Mouse (Mus musculus): Measurements from ENCODE around the gene Vmn1r1. TPM values are rescaled to one million over a fixed set of nuclear protein-coding genes. Genes with fewer than 3 reads are reported as not detected.

Vmn1r1 gene
- polyA plus RNA-seq, 1 experiment from 2014 or later: not detected

GRCm38 (mm10) chr1:182157734-182158133, 6.6 kb downstream of the Vmn1r1 start:
- Histone ChIP-seq H3K36me3 (replicated peaks) (no peaks in the 10 kb centered on the region), H3K27me3 (replicated peaks) (no peaks in the 10 kb centered on the region), H3K4me3 (no peak overlapping the region), H3K4me1 (no peaks in the 10 kb centered on the region), H3K9ac (no peak overlapping the region), H3K27ac (no peak overlapping the region), H3K4me2 (no peak overlapping the region), H3K9me3 (no peaks in the 10 kb centered on the region)
- no peak for ATAC-seq (replicated peaks)
- WGBS: 58% methylated on average over 4 of the region's 4 CpGs

- WGBS: 84% methylated on average over 2 of the region's 2 CpGs
- H3K36me3 ChIP-seq (replicated peaks): no peaks in the 10 kb centered on the region
- H3K4me2 ChIP-seq: no peak overlapping the region
- H3K9ac ChIP-seq: no peak overlapping the region
- no peak overlapping the region for H3K4me3 ChIP-seq
- no peak overlapping the region for H3K27ac ChIP-seq
- H3K27me3 ChIP-seq (replicated peaks): no peaks in the 10 kb centered on the region
- H3K4me1 ChIP-seq: no peaks in the 10 kb centered on the region
- no peak for ATAC-seq (replicated peaks)
- H3K9me3 ChIP-seq: no peaks in the 10 kb centered on the region
Observed at GRCm38 (mm10) chr1:182149966-182150365, 14.3 kb downstream of the Vmn1r1 start.

- 73% methylated on average over 7 of the region's 7 CpGs for WGBS
- Histone ChIP-seq H3K27me3 (replicated peaks) (no peaks in the 10 kb centered on the region), H3K9ac (no peak overlapping the region), H3K4me2 (no peak overlapping the region), H3K4me1 (no peaks in the 10 kb centered on the region), H3K9me3 (no peaks in the 10 kb centered on the region), H3K27ac (no peak overlapping the region), H3K36me3 (replicated peaks) (no peaks in the 10 kb centered on the region), H3K4me3 (no peak overlapping the region)
- no peak for ATAC-seq (replicated peaks)
Observed at GRCm38 (mm10) chr1:182148864-182149514, 15.3 kb downstream of the Vmn1r1 start.

DNA sequence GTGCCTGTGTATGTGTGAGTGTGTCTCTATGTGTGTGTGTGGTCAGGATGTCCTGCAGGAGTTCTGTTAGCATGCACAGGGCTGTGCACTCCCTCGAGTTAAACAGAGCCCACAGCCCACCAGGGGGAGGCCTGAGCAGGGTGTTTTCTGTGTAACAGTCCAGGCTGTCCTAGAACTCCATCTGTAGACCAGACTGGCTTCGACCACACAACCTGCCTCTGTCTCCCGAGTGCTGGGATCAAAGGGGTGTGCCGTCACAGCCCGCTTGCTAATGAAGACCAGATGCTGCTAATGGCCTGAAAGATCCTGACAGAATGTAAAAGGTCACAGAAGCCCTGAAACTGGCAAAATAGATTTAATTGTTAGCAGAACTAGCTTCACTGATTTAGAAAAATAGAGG, 18.7 kb downstream of the Vmn1r1 start:
- no peaks in the 10 kb centered on the region for H3K27me3 ChIP-seq (replicated peaks)
- H3K4me3 ChIP-seq: no peak overlapping the region
- ATAC-seq (replicated peaks): no peak
- WGBS: 59% methylated on average over 5 of the region's 5 CpGs
- no peaks in the 10 kb centered on the region for H3K4me1 ChIP-seq
- no peaks in the 10 kb centered on the region for H3K9me3 ChIP-seq
- H3K9ac ChIP-seq: no peak overlapping the region
- no peak overlapping the region for H3K4me2 ChIP-seq
- H3K27ac ChIP-seq: no peak overlapping the region
- H3K36me3 ChIP-seq (replicated peaks): no peaks in the 10 kb centered on the region

DNA sequence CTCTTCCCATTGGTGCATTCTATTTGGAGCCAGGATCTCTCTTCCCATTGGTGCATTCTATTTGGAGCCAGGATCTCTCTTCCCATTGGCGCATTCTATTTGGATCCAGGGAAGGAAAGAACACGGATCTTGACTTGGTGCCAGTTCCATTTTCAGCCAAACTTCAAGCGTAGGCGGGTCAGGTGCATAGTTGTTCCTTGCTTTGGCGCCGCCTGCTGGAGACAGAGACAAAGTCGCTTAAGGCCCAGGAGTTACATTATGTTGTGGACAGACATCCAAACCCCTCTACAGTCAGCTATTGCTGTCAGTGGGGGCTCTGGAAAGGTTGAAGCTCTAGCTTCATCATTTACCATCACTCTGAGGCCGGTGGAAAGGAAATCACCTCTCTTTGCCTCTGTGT, 21.0 kb downstream of the Vmn1r1 start:
- no peak overlapping the region for H3K9ac ChIP-seq
- ATAC-seq (replicated peaks): no peak
- WGBS: 81% methylated on average over 8 of the region's 8 CpGs
- H3K9me3 ChIP-seq: no peaks in the 10 kb centered on the region
- no peaks in the 10 kb centered on the region for H3K27me3 ChIP-seq (replicated peaks)
- no peak overlapping the region for H3K4me3 ChIP-seq
- no peak overlapping the region for H3K4me2 ChIP-seq
- H3K4me1 ChIP-seq: no peaks in the 10 kb centered on the region
- H3K36me3 ChIP-seq (replicated peaks): no peaks in the 10 kb centered on the region
- no peak overlapping the region for H3K27ac ChIP-seq

DNA sequence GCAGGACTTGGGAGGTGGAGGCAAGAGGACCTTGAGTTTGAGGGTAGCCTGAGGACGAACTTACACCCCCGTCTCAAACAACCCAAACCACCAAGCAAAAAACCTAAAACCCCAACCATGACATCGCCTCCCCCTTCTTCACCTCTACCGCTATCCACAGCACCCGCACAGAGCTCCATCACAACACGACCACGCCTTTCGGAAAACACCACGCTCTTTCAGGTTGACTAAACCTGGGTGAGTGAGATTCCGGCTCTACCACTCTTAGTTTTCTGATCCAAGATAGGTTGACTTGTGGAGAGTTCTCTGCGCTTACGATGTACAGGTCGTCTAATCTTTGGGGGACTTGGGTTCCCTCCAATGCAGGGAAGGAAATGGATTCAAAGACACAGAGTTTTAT, 21.6 kb downstream of the Vmn1r1 start:
- ATAC-seq (replicated peaks): no peak
- WGBS: 94% methylated on average over 13 of the region's 13 CpGs

DNA sequence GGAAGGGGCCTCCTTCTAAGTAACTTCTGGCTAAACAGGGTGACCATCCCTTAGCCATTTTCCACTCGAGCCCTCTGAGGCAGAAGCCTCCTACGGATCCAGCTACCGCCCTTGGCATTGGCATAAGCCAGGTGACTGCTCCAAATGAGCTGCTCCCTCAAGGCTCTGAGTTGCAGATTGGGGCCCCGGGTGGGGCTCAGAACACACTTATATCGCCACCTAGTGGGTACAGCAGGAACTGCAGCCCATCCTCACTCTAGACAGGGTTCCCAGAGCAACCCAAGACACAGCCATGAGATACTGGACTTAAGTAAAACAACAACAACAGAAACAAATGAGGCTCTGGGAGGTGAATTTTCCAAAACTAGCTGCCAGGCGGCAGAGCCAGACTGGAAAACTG, 23.9 kb downstream of the Vmn1r1 start:
- ATAC-seq (replicated peaks): no peak; the same call in 1 of the 2 replicates
- Histone ChIP-seq H3K27ac (no peak overlapping the region), H3K9ac (no peak overlapping the region), H3K27me3 (replicated peaks) (no peaks in the 10 kb centered on the region), H3K4me2 (no peak overlapping the region), H3K4me1 (no peaks in the 10 kb centered on the region), H3K36me3 (replicated peaks) (no peaks in the 10 kb centered on the region), H3K9me3 (no peaks in the 10 kb centered on the region), H3K4me3 (no peak overlapping the region)
- WGBS: 0% methylated on average over 6 of the region's 6 CpGs

More for the DNA sequence above, 21.6 kb downstream of the Vmn1r1 start:
- no peak overlapping the region for H3K4me3 ChIP-seq
- H3K27me3 ChIP-seq (replicated peaks): no peaks in the 10 kb centered on the region
- no peaks in the 10 kb centered on the region for H3K9me3 ChIP-seq
- H3K27ac ChIP-seq: no peak overlapping the region
- no peak overlapping the region for H3K4me2 ChIP-seq
- H3K36me3 ChIP-seq (replicated peaks): no peaks in the 10 kb centered on the region
- no peaks in the 10 kb centered on the region for H3K4me1 ChIP-seq
- no peak overlapping the region for H3K9ac ChIP-seq

DNA sequence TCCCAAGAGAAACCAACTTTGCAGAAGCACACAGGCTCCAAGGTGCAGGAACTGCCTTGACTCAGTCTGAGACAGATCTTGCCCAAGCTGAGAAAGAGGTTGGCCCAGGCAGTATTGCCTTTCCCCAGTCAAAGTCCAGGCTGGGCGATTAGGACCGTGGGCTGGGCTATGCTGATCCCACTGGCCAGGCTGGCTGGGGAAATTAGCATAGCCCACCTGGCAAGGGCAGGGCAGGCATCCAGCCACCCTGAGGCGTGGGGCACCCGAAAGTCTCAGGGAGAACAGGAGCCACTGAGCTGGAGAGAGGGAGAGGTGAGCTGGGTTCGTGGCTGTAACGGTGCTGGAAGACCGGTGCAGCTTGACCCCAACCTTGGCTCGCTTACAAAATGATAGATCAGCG, 24.3 kb downstream of the Vmn1r1 start:
- Histone ChIP-seq H3K4me3 (no peak overlapping the region), H3K27ac (no peak overlapping the region), H3K4me2 (no peak overlapping the region), H3K36me3 (replicated peaks) (no peaks in the 10 kb centered on the region), H3K4me1 (no peaks in the 10 kb centered on the region), H3K9ac (no peak overlapping the region), H3K27me3 (replicated peaks) (no peaks in the 10 kb centered on the region), H3K9me3 (no peaks in the 10 kb centered on the region)
- ATAC-seq (replicated peaks): no peak
- 34% methylated on average over 9 of the region's 9 CpGs for WGBS

- Histone ChIP-seq H3K27me3 (replicated peaks) (no peaks in the 10 kb centered on the region), H3K4me2 (no peak overlapping the region), H3K4me1 (no peaks in the 10 kb centered on the region), H3K27ac (no peak overlapping the region), H3K36me3 (replicated peaks) (no peaks in the 10 kb centered on the region), H3K9ac (no peak overlapping the region), H3K4me3 (no peak overlapping the region), H3K9me3 (no peaks in the 10 kb centered on the region)
- ATAC-seq (replicated peaks): no peak
- 75% methylated on average over 8 of the region's 8 CpGs for WGBS
Observed at GRCm38 (mm10) chr1:182138172-182138571, 26.1 kb downstream of the Vmn1r1 start.

DNA sequence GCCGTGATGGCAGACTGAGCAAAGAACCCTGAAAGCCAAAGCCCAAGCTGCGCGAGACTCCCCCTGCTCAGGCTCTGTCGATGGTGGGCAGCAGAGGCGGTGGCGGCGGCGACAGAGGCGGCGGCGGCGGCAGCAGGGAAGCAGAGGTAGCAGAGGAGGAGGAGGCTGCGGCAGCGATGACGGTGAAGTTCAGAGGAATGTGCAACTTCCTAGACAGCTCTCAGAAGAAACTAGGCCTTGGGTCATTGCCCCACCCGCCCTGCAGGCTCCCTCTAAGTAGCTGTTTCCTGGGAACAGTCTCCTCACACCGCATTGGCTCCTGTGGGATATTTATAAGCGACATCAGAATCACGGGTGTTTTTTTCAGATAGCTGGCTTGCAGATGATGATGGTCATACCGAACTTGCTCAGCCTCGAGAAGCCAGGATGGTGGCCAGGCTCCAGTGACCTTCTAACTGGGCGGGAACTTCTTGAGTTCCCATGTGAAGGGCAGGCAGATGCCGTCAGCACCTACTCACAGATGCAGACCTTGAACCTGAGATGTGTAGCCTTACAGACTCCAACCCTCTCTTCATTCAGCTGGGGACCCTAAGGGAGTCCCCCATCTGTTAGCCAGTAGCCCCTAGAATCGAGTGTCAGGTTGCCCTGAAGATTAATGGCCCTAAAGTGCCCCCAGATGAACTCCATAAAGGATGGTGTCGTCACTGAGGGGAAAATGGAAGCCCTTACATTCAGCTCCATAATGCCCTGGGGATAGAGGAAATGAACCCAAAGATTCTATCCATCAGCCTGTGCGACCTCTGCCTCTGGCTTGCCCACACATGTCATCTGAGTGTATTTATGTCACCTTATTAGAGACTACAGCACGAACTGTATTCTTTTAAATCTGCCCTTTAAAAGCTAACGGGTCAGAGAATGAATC, 26.8 kb downstream of the Vmn1r1 start:
- WGBS: 72% methylated on average over 28 of the region's 28 CpGs
- Histone ChIP-seq H3K27me3 (replicated peaks) (no peaks in the 10 kb centered on the region), H3K4me2 (no peak overlapping the region), H3K36me3 (replicated peaks) (no peaks in the 10 kb centered on the region; the same call in 1 of the 2 replicates), H3K4me1 (no peaks in the 10 kb centered on the region), H3K9me3 (no peaks in the 10 kb centered on the region), H3K9ac (no peak overlapping the region), H3K4me3 (no peak overlapping the region), H3K27ac (no peak overlapping the region)
- no peak for ATAC-seq (replicated peaks)

DNA sequence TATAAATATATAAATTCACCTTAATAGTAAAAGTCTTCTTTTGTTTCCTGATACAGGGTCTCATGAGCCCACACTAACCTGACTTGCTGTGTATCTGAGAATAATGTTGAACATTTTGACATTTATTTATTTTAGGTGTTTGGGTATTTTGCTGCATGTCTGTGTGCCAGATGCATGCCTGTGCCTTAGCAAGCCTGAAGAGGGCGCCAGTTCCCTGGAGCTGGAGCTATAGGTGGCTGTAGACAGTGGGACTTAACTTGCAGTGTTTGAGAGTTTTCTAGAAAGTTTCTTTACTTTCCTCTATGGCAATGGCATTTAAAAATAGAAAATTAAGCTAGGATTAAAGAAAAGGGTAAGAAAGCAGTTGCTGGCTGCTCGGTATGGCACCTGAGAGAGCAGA, 33.5 kb downstream of the Vmn1r1 start:
- 54% methylated on average over 2 of the region's 2 CpGs for WGBS
- Histone ChIP-seq H3K4me1 (peaks cover 18% of the 10 kb centered on the region), H3K9ac (no peak overlapping the region), H3K4me3 (no peak overlapping the region), H3K27me3 (replicated peaks) (no peaks in the 10 kb centered on the region), H3K36me3 (replicated peaks) (peaks cover 4% of the 10 kb centered on the region; the same call in 1 of the 2 replicates), H3K27ac (no peak overlapping the region), H3K9me3 (no peaks in the 10 kb centered on the region), H3K4me2 (no peak overlapping the region)
- ATAC-seq (replicated peaks): no peak

GRCm38 (mm10) chr1:182124924-182125368, 39.3 kb downstream of the Vmn1r1 start:
- Histone ChIP-seq H3K36me3 (replicated peaks) (peaks cover 4% of the 10 kb centered on the region; the same call in 1 of the 2 replicates), H3K4me2 (peak overlapping the region; percentile 64), H3K4me3 (peak overlapping the region; percentile 88), H3K9ac (peak overlapping the region; percentile 65), H3K4me1 (peaks cover 29% of the 10 kb centered on the region), H3K27ac (peak overlapping the region; percentile 79), H3K9me3 (no peaks in the 10 kb centered on the region), H3K27me3 (replicated peaks) (no peaks in the 10 kb centered on the region)
- under 1% methylated on average over 33 of the region's 33 CpGs for WGBS
- ATAC-seq (replicated peaks): peak; percentile 96
